Mouse (Mus musculus) stomach, embryonic 15.5 days (tissue): ENCODE data around the gene Rps6kb2. TPM values are rescaled to one million over a fixed set of nuclear protein-coding genes. Genes with fewer than 3 reads are reported as not detected.
"Not testable (repeated sequence)": the region's sequence is repeated elsewhere in the genome, so short reads cannot be mapped to it uniquely, and the experiment has no call there.

ENCODE experiments used
- ATAC-seq: fragments of 200-750 bp; cut with Nextera tagmentation; 2 replicates; pipeline ENCODE4 v1.8.0; 2017; ENCODE audit warnings: low read depth, moderate number of reproducible peaks, moderate TSS enrichment; ENCODE audit not compliant: insufficient read depth, low FRiP score
- H3K27ac ChIP-seq: fragments of 300-500 bp; sonication (generic); 2 replicates; pipeline ENCODE4 v1.5.1; 2015; ENCODE audit warnings: mild to moderate bottlenecking, inconsistent platforms
- H3K27me3 ChIP-seq: fragments of 300-500 bp; sonication (generic); replicated peaks from 2 replicates; pipeline ENCODE4 v1.6.1; 2015; ENCODE audit warnings: inconsistent platforms
- H3K36me3 ChIP-seq: fragments of 300-500 bp; sonication (generic); 2 replicates; pipeline ENCODE4 v1.6.1; 2015; ENCODE audit warnings: inconsistent platforms
- H3K4me1 ChIP-seq: fragments of 300-500 bp; sonication (generic); 2 replicates; pipeline ENCODE4 v1.6.1; 2015; ENCODE audit warnings: inconsistent platforms
- H3K4me2 ChIP-seq: fragments of 300-500 bp; sonication (generic); 2 replicates; pipeline ENCODE4 v1.6.1; 2015; ENCODE audit warnings: mild to moderate bottlenecking, inconsistent platforms
- H3K4me3 ChIP-seq: fragments of 300-500 bp; sonication (generic); replicated peaks from 2 replicates; pipeline ENCODE4 v1.5.1; 2015; ENCODE audit warnings: inconsistent platforms
- H3K9ac ChIP-seq: fragments of 300-500 bp; sonication (generic); 2 replicates; pipeline ENCODE4 v1.6.1; 2015; ENCODE audit warnings: inconsistent platforms
- H3K9me3 ChIP-seq: fragments of 300-500 bp; sonication (generic); 2 replicates; pipeline ENCODE4 v1.6.1; 2016; ENCODE audit warnings: inconsistent platforms
- WGBS: fragments of 180-500 bp; shearing (Covaris S2); methylation state at CpG from one replicate; pipeline ENCODE4 v1.1.7; 2015; 5-methylcytosine and 5-hydroxymethylcytosine counted together
- polyA plus RNA-seq: library from polyadenylated mRNA; unstranded; fragments of >200 nt; fragmentation: Nextera tagmentation; extraction: Ambion mirVana; gene quantifications from 2 replicates; pipeline ENCODE4 v1.2.1, GENCODE M21; 2015

Rps6kb2 gene
- polyA plus RNA-seq, 1 experiment from 2014 or later, result 44.7 TPM

DNA sequence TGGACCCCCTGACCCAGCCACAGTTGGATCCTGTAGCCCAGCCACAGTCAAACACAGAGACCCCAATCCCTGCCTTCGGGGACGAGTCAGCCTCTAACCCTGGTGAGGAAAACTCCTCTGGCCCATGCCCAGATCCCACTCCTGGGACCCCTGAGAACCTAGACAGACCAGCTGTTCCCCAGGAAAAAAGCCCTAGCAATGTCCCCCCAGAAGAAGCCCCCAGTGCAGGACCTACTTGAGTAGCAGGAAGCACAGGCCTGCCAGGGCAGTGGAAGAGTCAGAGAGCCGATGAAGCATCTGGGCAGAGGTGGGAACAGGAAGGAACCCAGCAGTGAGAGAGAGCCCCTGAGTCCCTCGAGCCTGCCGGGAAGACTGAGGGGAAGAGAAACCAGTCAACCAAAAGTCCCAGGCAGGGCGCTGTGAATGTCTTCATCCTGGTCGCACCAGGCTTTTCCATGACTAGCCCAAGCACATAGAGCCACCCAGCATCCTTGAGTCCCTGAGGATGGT is 19.3 kb downstream of the Rps6kb2 start, which contains the start of gene Cabp4:
Cabp4 (minus strand) TSS at position 275 of the 510 bp plus-strand sequence.
- Histone ChIP-seq H3K4me1 (0 out of 2 replicates have a peak, but pooled peaks cover 7% of the 10 kb centered on the region), H3K4me3 (no peak within 1 kb of the TSS), H3K4me2 (no peak within 1 kb of the TSS), H3K27ac (no peak within 1 kb of the TSS), H3K27me3 (no peaks in the 10 kb centered on the region), H3K9ac (no peak within 1 kb of the TSS), H3K9me3 (no peaks in the 10 kb centered on the region), H3K36me3 (no peaks in the 10 kb centered on the region)
- WGBS, result 69% methylated on average over 7 of the region's 7 CpGs
- no peak for ATAC-seq

DNA sequence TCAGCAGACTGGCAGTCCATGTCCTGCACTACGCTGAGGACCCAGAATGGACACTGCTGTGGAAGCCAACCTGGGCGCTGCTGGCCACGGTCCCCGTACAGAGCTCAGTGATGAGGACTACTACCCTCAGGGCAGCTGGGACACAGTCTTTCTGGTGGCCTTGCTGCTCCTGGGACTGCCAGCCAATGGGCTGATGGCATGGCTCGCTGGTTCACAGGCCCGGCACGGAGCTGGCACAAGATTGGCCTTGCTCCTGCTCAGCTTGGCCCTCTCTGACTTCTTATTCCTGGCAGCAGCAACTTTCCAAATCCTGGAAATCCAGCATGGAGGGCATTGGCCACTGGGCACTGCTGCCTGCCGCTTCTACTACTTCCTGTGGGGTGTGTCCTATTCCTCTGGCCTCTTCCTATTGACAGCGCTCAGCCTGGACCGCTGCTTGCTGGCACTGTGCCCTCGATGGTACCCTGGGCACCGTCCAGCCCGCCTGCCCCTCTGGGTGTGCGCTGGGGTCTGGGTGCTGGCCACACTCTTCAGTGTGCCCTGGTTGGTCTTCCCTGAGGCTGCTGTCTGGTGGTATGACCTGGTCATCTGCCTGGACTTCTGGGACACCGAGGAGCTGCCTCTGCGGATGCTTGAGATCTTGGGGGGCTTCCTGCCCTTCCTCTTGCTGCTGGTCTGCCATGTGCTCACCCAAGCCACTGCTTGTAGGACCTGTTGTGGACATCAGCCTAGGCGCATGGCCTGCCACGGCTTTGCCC is 20.6 kb downstream of the Rps6kb2 start:
- Histone ChIP-seq H3K27ac (no peak overlapping the region), H3K27me3 (no peaks in the 10 kb centered on the region), H3K4me2 (no peak overlapping the region), H3K9me3 (no peaks in the 10 kb centered on the region), H3K36me3 (no peaks in the 10 kb centered on the region), H3K4me3 (no peak overlapping the region), H3K4me1 (no peaks in the 10 kb centered on the region), H3K9ac (no peak overlapping the region)
- ATAC-seq, result 0 out of 2 replicates have a peak, but pooled peaks have one; percentile 9
- WGBS, result 93% methylated on average over 18 of the region's 18 CpGs

DNA sequence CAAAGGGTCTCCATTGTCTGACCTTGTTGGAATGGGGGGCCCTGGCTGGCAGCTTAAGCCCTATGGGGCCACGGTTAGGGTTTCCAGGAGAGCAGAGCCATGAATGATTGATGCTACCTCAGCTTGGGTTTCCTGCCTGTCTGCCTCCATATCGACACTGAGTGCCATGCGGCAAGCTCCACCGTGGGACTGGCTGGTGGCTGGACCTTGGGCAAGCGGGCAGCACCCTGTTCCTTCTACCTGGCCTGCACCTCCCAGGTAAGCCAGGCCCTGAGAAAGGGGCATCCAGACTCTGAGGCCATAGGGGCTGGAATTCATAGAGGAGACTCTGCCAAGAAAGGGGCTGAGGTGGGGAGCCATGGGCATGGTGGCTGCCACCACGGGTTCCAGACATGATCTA is 23.0 kb downstream of the Rps6kb2 start:
- no peak overlapping the region for H3K9ac ChIP-seq
- H3K4me1 ChIP-seq, result no peaks in the 10 kb centered on the region
- 61% methylated on average over 6 of the region's 6 CpGs for WGBS

DNA sequence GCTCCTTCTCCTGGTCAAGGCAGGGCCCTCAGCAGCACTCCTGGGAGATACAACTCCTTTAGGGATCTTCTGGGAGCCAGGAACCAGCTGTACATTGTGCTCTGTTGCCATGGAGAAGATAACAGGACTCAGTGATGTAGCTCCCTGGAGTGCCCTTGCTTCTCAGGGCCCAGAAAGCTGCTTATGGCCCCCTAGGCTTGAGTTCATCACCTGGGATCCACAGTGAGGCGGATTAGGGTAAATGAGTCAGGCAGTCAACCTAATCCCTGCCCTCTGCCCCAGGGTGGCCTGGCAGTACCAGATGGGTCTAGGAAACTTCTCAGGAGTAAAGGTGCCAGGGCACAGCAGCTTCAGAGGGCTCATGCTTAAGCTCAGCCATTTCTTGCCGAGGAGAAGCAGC is 23.7 kb downstream of the Rps6kb2 start, which contains the start of gene Gpr152:
Gpr152 (plus strand) TSS at position 342 of the 400 bp plus-strand sequence.
- no peak within 1 kb of the TSS for H3K4me2 ChIP-seq
- no peaks in the 10 kb centered on the region for H3K27me3 ChIP-seq
- no peaks in the 10 kb centered on the region for H3K4me1 ChIP-seq
- no peaks in the 10 kb centered on the region for H3K9me3 ChIP-seq
- H3K9ac ChIP-seq, result no peak within 1 kb of the TSS
- H3K4me3 ChIP-seq, result no peak within 1 kb of the TSS
- no peaks in the 10 kb centered on the region for H3K36me3 ChIP-seq
- H3K27ac ChIP-seq, result no peak within 1 kb of the TSS
- 82% methylated on average over 2 of the region's 2 CpGs for WGBS
- no peak for ATAC-seq

More for the DNA sequence above, 23.0 kb downstream of the Rps6kb2 start:
- H3K9me3 ChIP-seq, result no peaks in the 10 kb centered on the region
- ATAC-seq, result no peak
- no peaks in the 10 kb centered on the region for H3K36me3 ChIP-seq
- H3K27me3 ChIP-seq, result no peaks in the 10 kb centered on the region
- H3K4me3 ChIP-seq, result no peak overlapping the region
- H3K27ac ChIP-seq, result no peak overlapping the region
- no peak overlapping the region for H3K4me2 ChIP-seq

DNA sequence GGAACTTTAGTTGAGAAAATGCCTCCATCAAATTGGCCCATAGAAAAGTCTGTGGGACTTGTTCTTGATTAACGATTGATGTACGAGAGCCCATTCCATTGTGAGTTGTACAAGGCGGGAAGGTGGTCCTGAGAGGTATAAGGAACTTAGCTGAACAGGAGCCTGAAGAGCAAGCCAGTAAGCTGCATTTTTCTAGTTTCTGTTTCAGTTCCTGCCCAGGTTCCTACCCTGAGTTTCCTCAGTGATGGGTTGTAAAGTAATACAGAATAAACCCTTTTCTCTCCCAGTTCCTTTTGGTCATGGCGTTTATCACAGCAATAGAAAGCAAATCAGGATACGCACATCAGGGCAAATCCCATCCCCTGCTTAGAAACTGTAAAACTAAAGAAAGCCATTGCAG is 25.2 kb downstream of the Rps6kb2 start:
- no peaks in the 10 kb centered on the region for H3K4me1 ChIP-seq
- H3K9me3 ChIP-seq, result no peaks in the 10 kb centered on the region
- H3K36me3 ChIP-seq, result no peaks in the 10 kb centered on the region
- 79% methylated on average over 5 of the region's 5 CpGs for WGBS
- no peaks in the 10 kb centered on the region for H3K27me3 ChIP-seq
- ATAC-seq, result no peak
- H3K4me3 ChIP-seq, result no peak overlapping the region
- no peak overlapping the region for H3K27ac ChIP-seq
- no peak overlapping the region for H3K4me2 ChIP-seq
- no peak overlapping the region for H3K9ac ChIP-seq

DNA sequence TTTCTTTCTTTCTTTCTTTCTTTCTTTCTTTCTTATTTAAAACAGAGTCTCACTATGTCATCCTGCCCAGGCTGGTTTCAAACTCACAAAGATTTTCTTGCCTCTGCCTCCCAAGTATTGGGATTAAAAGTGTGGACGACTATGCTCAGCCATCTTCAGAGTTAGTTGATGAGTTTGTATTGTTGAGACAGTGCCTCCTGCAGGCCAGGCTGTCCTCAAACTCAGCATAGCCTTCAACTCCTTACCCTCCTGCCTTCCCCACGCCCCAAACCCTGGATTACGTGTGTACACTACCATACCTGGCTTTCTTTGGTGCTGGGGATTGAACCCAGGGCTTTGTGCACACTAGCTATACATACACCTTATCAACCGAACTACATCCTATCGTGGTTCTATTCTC is 26.7 kb downstream of the Rps6kb2 start:
- Histone ChIP-seq H3K9ac (no peak overlapping the region), H3K36me3 (peaks cover 5% of the 10 kb centered on the region), H3K4me2 (no peak overlapping the region), H3K4me3 (no peak overlapping the region), H3K9me3 (no peaks in the 10 kb centered on the region), H3K27me3 (no peaks in the 10 kb centered on the region), H3K27ac (no peak overlapping the region), H3K4me1 (no peaks in the 10 kb centered on the region)
- WGBS, result 81% methylated on average over 5 of the region's 5 CpGs
- no peak for ATAC-seq

DNA sequence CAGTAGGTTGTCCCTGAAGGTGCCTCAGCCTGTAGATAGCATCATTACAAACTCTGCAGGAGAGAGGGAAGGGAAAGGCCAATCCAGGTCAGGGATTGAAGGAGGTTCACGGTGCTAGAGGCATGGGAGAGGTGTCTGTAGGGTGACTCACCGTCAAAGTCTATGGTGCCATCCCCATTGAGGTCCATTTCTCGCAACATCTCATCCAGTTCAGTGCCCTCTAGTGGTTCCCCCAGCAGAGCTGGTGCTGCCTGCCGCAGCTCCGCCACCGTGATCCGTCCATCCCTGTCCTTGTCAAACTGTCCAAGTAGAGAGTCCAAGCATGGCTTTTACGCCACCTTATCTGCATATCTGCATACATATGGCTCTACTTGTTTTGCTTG is 27.2 kb downstream of the Rps6kb2 start:
- not testable (repeated sequence) for H3K4me2 ChIP-seq, ATAC-seq, H3K9me3 ChIP-seq, H3K36me3 ChIP-seq, H3K4me3 ChIP-seq, H3K4me1 ChIP-seq, H3K27me3 ChIP-seq, H3K9ac ChIP-seq, H3K27ac ChIP-seq
- WGBS, result 22% methylated on average over 8 of the region's 8 CpGs

DNA sequence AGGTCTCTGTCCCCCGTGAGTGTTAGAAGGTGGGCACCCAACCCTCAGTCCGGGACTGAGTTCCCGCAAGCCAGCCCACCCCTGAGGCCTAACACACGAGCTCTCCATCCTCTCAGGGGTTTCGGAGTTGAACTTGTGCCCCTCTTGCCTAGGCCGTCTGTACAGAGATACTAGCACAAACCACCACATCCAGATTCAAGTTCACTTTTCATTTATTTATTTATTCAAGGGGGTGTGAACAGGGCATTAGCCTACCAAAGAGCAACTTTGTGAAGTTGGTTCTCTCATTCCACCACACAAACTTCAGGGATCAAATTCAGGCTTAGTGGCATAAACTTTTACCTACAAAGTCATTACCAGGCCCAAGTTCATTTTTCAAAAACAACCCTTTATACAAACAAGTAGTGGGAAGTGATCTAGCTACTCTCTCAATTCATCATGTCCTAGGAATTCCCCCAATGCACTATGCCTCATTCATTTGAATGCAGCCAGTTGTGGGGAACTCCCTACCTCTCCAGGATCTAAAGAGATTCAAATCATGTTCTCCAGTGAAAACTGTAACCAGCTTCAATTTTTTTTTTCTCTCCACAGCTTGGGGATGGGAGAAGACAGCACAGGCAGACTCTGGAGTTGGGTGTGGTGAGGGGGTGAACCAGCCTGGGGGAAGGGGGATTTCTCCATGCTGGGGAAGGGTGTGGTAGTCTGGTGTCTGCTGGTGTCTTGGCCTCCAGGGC is 27.8 kb downstream of the Rps6kb2 start:
- not testable (repeated sequence) for H3K4me1 ChIP-seq, ATAC-seq
- WGBS, result 70% methylated on average over 6 of the region's 6 CpGs

DNA sequence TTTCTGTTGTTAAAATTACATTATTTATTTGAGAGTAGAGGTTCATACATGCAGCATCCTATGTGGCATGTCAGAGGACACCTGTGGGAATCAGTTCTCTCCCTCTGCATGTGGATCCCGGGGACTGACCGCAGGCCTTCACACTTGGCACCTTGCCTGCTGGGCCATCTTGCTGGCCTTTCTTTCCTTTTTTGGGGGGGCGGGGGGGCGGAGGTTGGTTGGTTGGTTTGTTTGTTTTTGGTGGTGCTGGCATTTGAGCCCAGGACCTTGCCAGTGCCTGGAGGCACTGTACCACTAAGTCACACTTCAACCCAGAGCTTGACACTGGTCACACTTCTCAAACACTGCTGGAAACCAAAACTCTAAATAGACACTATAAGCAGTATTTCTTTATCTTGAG is 28.8 kb downstream of the Rps6kb2 start:
- Histone ChIP-seq H3K27ac (no peak overlapping the region), H3K36me3 (peaks cover 8% of the 10 kb centered on the region), H3K9me3 (no peaks in the 10 kb centered on the region), H3K4me3 (no peak overlapping the region), H3K27me3 (no peaks in the 10 kb centered on the region), H3K4me1 (no peaks in the 10 kb centered on the region), H3K9ac (no peak overlapping the region), H3K4me2 (no peak overlapping the region)
- WGBS, result 81% methylated on average over 4 of the region's 4 CpGs
- ATAC-seq, result no peak

More for the DNA sequence above, 27.8 kb downstream of the Rps6kb2 start:
- H3K27ac ChIP-seq, H3K4me3 ChIP-seq, H3K27me3 ChIP-seq, H3K36me3 ChIP-seq, H3K9ac ChIP-seq, H3K9me3 ChIP-seq, H3K4me2 ChIP-seq: not testable (repeated sequence)

DNA sequence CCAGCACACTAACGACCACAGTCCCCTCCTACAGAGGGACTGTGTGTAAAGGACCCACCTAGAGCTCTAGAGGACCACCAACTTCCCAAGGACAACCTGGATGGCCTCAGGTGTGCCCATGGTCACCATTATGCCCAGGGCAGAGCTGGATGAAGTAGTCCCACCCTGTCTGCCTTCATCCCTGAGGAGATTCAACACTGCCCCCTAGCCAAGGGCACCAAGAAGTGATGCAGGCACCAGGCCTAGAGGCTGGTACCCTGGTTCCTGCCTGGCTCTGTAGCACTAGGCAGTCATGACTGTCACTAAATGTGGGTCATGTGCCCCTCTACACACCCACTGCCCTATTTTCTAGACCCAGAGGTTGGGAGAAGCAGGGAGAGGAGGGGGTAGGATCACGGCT is 31.4 kb downstream of the Rps6kb2 start:
- Histone ChIP-seq H3K4me3 (no peak overlapping the region), H3K27me3 (no peaks in the 10 kb centered on the region), H3K36me3 (peaks cover 15% of the 10 kb centered on the region), H3K4me2 (no peak overlapping the region), H3K27ac (no peak overlapping the region), H3K9me3 (no peaks in the 10 kb centered on the region), H3K4me1 (peaks cover 10% of the 10 kb centered on the region), H3K9ac (no peak overlapping the region)
- WGBS, result 81% methylated on average over 2 of the region's 2 CpGs
- ATAC-seq, result no peak; the same call in 1 of the 2 replicates

DNA sequence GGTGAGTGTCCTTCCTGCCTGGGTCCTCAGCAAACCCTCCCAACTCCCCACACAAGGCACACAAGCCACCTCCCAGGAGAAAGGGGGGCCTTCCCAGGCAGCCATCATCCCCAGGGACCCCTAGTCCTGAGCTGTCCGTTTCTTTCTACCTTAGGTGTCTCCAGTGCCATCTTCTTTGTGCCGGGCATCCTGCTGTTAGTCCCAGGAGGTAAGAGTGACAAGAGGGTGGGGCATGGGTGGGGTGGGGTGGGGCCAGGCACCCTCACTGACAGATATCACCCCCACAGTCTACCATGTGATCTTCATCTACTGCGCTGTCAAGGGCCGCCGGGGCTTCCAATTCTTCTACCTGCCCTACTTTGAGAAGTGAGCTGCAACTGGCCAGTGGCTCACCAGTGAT is 32.1 kb downstream of the Rps6kb2 start:
- no peak overlapping the region for H3K4me3 ChIP-seq
- no peak overlapping the region for H3K27ac ChIP-seq
- H3K27me3 ChIP-seq, result no peaks in the 10 kb centered on the region
- no peaks in the 10 kb centered on the region for H3K9me3 ChIP-seq
- H3K9ac ChIP-seq, result no peak overlapping the region
- peaks cover 14% of the 10 kb centered on the region for H3K4me1 ChIP-seq
- WGBS, result 89% methylated on average over 5 of the region's 5 CpGs
- peak; percentile 56; the same call in 1 of the 2 replicates for ATAC-seq
- H3K4me2 ChIP-seq, result no peak overlapping the region
- H3K36me3 ChIP-seq, result peaks cover 15% of the 10 kb centered on the region

DNA sequence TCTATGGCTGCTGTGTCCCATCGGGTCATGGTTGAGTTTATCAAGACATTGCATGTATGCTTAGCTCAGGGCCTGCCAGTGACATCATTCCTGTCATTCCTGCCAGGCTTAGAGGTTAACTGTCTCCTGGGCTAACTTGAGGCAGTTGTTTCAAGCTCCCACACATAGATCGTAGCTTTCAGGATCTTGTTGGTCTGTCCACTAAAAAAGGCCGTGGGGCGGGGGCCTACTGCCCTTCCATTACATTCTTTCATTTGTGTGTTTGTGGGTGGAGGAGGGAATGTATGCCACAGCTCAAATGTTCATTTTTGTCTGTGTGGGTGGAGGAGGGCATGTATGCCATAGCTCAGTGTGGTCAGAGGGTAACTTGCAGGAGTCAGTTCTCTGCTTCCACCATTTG is 33.0 kb downstream of the Rps6kb2 start:
- Histone ChIP-seq H3K27me3 (no peaks in the 10 kb centered on the region), H3K4me3 (no peak overlapping the region), H3K27ac (no peak overlapping the region), H3K36me3 (peaks cover 15% of the 10 kb centered on the region), H3K4me2 (no peak overlapping the region), H3K4me1 (peaks cover 14% of the 10 kb centered on the region), H3K9me3 (no peaks in the 10 kb centered on the region), H3K9ac (no peak overlapping the region)
- 82% methylated on average over 4 of the region's 4 CpGs for WGBS
- no peak for ATAC-seq
